Mouse (Mus musculus): ENCODE results near the gene Fam53b.

GRCm38 (mm10) chr7:132672481-132672959 is 141.2 kb downstream of the Fam53b start:
- TF ChIP-seq CTCF (IDR thresholded peaks at IDR 0.05; ENCODE audit: low read depth, low read length): no peak
- TF ChIP-seq POLR2A (IDR thresholded peaks at IDR 0.05; ENCODE audit: borderline replicate concordance, low read depth, low read length): no peak
